Mouse (Mus musculus) intestine, embryonic 16.5 days (tissue): ENCODE measurements around the gene Acacb. TPM values are rescaled to one million over a fixed set of nuclear protein-coding genes. Genes with fewer than 3 reads are reported as not detected.
A peak's percentile ranks its signal among the peaks of the same experiment; 100 is the strongest.

ENCODE experiments used
- ATAC-seq: fragments of 200-750 bp; cut with Nextera tagmentation; 2 replicates; pipeline ENCODE4 v1.8.0; 2017; ENCODE audit warnings: moderate TSS enrichment, moderate library complexity
- H3K27ac ChIP-seq: fragments of 300-500 bp; sonication (generic); 2 replicates; pipeline ENCODE4 v1.5.1; 2014; ENCODE audit warnings: mild to moderate bottlenecking, low read length
- H3K27me3 ChIP-seq: fragments of 300-500 bp; sonication (generic); replicated peaks from 2 replicates; pipeline ENCODE4 v1.6.1; 2014; ENCODE audit warnings: low read length, control low read depth, mixed read lengths; ENCODE audit not compliant: control insufficient read depth, insufficient read depth
- H3K36me3 ChIP-seq: fragments of 300-500 bp; sonication (generic); 2 replicates; pipeline ENCODE4 v1.6.1; 2014; ENCODE audit warnings: low read length, control low read depth; ENCODE audit not compliant: control insufficient read depth, insufficient read depth
- H3K4me1 ChIP-seq: fragments of 300-500 bp; sonication (generic); 2 replicates; pipeline ENCODE4 v1.6.1; 2014; ENCODE audit warnings: low read length, control low read depth, mixed read lengths; ENCODE audit not compliant: control insufficient read depth, insufficient read depth
- H3K4me2 ChIP-seq: fragments of 300-500 bp; sonication (generic); 2 replicates; pipeline ENCODE4 v1.6.1; 2014; ENCODE audit warnings: low read depth, low read length, control low read depth
- H3K4me3 ChIP-seq: fragments of 300-500 bp; sonication (generic); 2 replicates; pipeline ENCODE4 v1.5.1; 2014; ENCODE audit warnings: mild to moderate bottlenecking, low read length
- H3K9ac ChIP-seq: fragments of 300-500 bp; sonication (generic); 2 replicates; pipeline ENCODE4 v1.6.1; 2014; ENCODE audit warnings: low read depth, low read length
- H3K9me3 ChIP-seq: fragments of 300-500 bp; sonication (generic); 2 replicates; pipeline ENCODE4 v1.6.1; 2016; ENCODE audit warnings: low read length, control low read depth; ENCODE audit not compliant: control insufficient read depth
- WGBS: fragments of 180-500 bp; shearing (Covaris S2); extraction: QIAGEN DNeasy Blood & Tissue Kit; methylation state at CpG from one replicate; pipeline ENCODE4 v1.1.7; 2014; 5-methylcytosine and 5-hydroxymethylcytosine counted together
- polyA plus RNA-seq: library from polyadenylated mRNA; unstranded; fragments of >200 nt; fragmentation: Nextera tagmentation; extraction: Ambion mirVana; gene quantifications from 2 replicates; pipeline ENCODE4 v1.2.1, GENCODE M21; 2015

Acacb gene
- polyA plus RNA-seq, 1 experiment from 2014 or later: 1.1 TPM

- Histone ChIP-seq H3K9ac (no peak overlapping the region), H3K4me2 (peak overlapping the region; percentile 40; the same call in 1 of the 2 replicates), H3K4me3 (peak overlapping the region; percentile 33), H3K27me3 (no peaks in the 10 kb centered on the region), H3K4me1 (no peaks in the 10 kb centered on the region), H3K36me3 (no peaks in the 10 kb centered on the region), H3K9me3 (no peaks in the 10 kb centered on the region), H3K27ac (no peak overlapping the region)
- whole genome bisulfite sequencing: 9% methylated on average over 12 of the region's 12 CpGs
- ATAC-seq: 0 out of 2 replicates have a peak, but pooled peaks have one; percentile 18
Observed at GRCm38 (mm10) chr5:114153490-114153889, 7.2 kb downstream of the Acacb start.

GRCm38 (mm10) chr5:114154765-114155164 lies 8.4 kb downstream of the Acacb start:
- H3K4me2 ChIP-seq: no peak overlapping the region
- H3K9me3 ChIP-seq: no peaks in the 10 kb centered on the region
- H3K36me3 ChIP-seq: no peaks in the 10 kb centered on the region
- no peak for ATAC-seq
- 81% methylated on average over 5 of the region's 5 CpGs for WGBS
- no peaks in the 10 kb centered on the region for H3K27me3 ChIP-seq
- no peak overlapping the region for H3K4me3 ChIP-seq
- H3K4me1 ChIP-seq: no peaks in the 10 kb centered on the region
- no peak overlapping the region for H3K9ac ChIP-seq
- no peak overlapping the region for H3K27ac ChIP-seq

GRCm38 (mm10) chr5:114155168-114155933 lies 9.0 kb downstream of the Acacb start:
- H3K9ac ChIP-seq: no peak overlapping the region
- no peak overlapping the region for H3K4me3 ChIP-seq
- peak; percentile 56 for ATAC-seq
- WGBS: 68% methylated on average over 9 of the region's 9 CpGs
- no peaks in the 10 kb centered on the region for H3K9me3 ChIP-seq
- H3K4me2 ChIP-seq: no peak overlapping the region
- no peaks in the 10 kb centered on the region for H3K27me3 ChIP-seq
- H3K4me1 ChIP-seq: no peaks in the 10 kb centered on the region
- no peak overlapping the region for H3K27ac ChIP-seq
- no peaks in the 10 kb centered on the region for H3K36me3 ChIP-seq

GRCm38 (mm10) chr5:114157236-114157635 lies 10.9 kb downstream of the Acacb start:
- no peaks in the 10 kb centered on the region for H3K4me1 ChIP-seq
- no peak overlapping the region for H3K4me3 ChIP-seq
- WGBS: 63% methylated on average over 7 of the region's 7 CpGs
- no peak overlapping the region for H3K27ac ChIP-seq
- H3K36me3 ChIP-seq: no peaks in the 10 kb centered on the region
- H3K27me3 ChIP-seq: no peaks in the 10 kb centered on the region
- H3K9me3 ChIP-seq: no peaks in the 10 kb centered on the region
- no peak overlapping the region for H3K9ac ChIP-seq
- no peak overlapping the region for H3K4me2 ChIP-seq
- no peak for ATAC-seq

GRCm38 (mm10) chr5:114161424-114161823 lies 15.1 kb downstream of the Acacb start:
- Histone ChIP-seq H3K9me3 (no peaks in the 10 kb centered on the region), H3K4me2 (no peak overlapping the region), H3K27me3 (no peaks in the 10 kb centered on the region), H3K4me1 (no peaks in the 10 kb centered on the region), H3K4me3 (no peak overlapping the region), H3K36me3 (no peaks in the 10 kb centered on the region), H3K9ac (no peak overlapping the region), H3K27ac (no peak overlapping the region)
- ATAC-seq: no peak
- 84% methylated on average over 6 of the region's 6 CpGs for WGBS

GRCm38 (mm10) chr5:114162106-114162815 lies 15.9 kb downstream of the Acacb start:
- H3K9ac ChIP-seq: no peak overlapping the region
- H3K4me1 ChIP-seq: no peaks in the 10 kb centered on the region
- no peak overlapping the region for H3K27ac ChIP-seq
- no peak for ATAC-seq
- no peaks in the 10 kb centered on the region for H3K27me3 ChIP-seq
- H3K36me3 ChIP-seq: no peaks in the 10 kb centered on the region
- no peaks in the 10 kb centered on the region for H3K9me3 ChIP-seq
- H3K4me3 ChIP-seq: no peak overlapping the region
- 47% methylated on average over 12 of the region's 12 CpGs for WGBS
- no peak overlapping the region for H3K4me2 ChIP-seq

GRCm38 (mm10) chr5:114163117-114163696 lies 16.9 kb downstream of the Acacb start:
- ATAC-seq: no peak
- Histone ChIP-seq H3K36me3 (no peaks in the 10 kb centered on the region), H3K27me3 (no peaks in the 10 kb centered on the region), H3K27ac (no peak overlapping the region), H3K9ac (no peak overlapping the region), H3K4me3 (no peak overlapping the region), H3K4me1 (no peaks in the 10 kb centered on the region), H3K9me3 (no peaks in the 10 kb centered on the region), H3K4me2 (no peak overlapping the region)
- WGBS: 54% methylated on average over 6 of the region's 6 CpGs

- Histone ChIP-seq H3K4me2 (no peak overlapping the region), H3K36me3 (no peaks in the 10 kb centered on the region), H3K9ac (no peak overlapping the region), H3K4me1 (no peaks in the 10 kb centered on the region), H3K27me3 (no peaks in the 10 kb centered on the region), H3K9me3 (no peaks in the 10 kb centered on the region), H3K27ac (no peak overlapping the region), H3K4me3 (no peak overlapping the region)
- ATAC-seq: no peak
- WGBS: 83% methylated on average over 7 of the region's 7 CpGs
Observed at GRCm38 (mm10) chr5:114170345-114170744, 24.0 kb downstream of the Acacb start.

GRCm38 (mm10) chr5:114172936-114173335 lies 26.6 kb downstream of the Acacb start:
- no peaks in the 10 kb centered on the region for H3K36me3 ChIP-seq
- no peak overlapping the region for H3K4me3 ChIP-seq
- peaks cover 4% of the 10 kb centered on the region for H3K4me1 ChIP-seq
- no peaks in the 10 kb centered on the region for H3K9me3 ChIP-seq
- 85% methylated on average over 3 of the region's 3 CpGs for WGBS
- ATAC-seq: no peak
- no peaks in the 10 kb centered on the region for H3K27me3 ChIP-seq
- H3K9ac ChIP-seq: no peak overlapping the region
- no peak overlapping the region for H3K27ac ChIP-seq
- no peak overlapping the region for H3K4me2 ChIP-seq
